Mouse (Mus musculus): ENCODE results near the gene Krtap1-3. TPM values are rescaled to one million over a fixed set of nuclear protein-coding genes. Genes with fewer than 3 reads are reported as not detected.
A peak's percentile ranks its signal among the peaks of the same experiment; 100 is the strongest.

The Krtap1-3 gene
- polyA plus RNA-seq, 1 experiment from 2014 or later: not detected

DNA sequence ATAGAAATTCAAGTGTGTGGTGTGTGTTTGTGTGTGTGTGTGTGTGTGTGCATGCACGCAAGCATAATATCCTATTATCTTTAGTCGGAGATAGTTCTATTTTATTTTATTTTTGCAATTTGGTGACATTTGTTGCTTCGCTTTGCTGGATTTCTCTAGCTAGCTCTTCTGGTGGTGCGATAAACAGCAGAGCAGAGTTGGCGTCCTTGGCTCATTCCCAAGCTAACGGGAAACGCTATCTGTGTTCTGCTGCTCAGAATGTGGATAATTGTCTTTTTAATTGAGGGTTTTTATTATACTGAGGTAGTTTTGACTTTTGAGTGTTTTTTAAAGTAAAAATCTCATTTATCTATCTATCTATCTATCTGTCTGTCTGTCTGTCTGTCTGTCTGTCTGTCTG, 6.0 kb downstream of the Krtap1-3 start:
- Histone ChIP-seq H3K4me3 (replicated peaks) (no peak overlapping the region), H3K9ac (no peak overlapping the region), H3K4me2 (replicated peaks) (no peak overlapping the region), H3K36me3 (no peaks in the 10 kb centered on the region), H3K27ac (no peak overlapping the region), H3K4me1 (replicated peaks) (no peaks in the 10 kb centered on the region), H3K9me3 (no peaks in the 10 kb centered on the region), H3K27me3 (replicated peaks) (no peaks in the 10 kb centered on the region)
- no peak for ATAC-seq
- 78% methylated on average over 7 of the region's 7 CpGs for WGBS

DNA sequence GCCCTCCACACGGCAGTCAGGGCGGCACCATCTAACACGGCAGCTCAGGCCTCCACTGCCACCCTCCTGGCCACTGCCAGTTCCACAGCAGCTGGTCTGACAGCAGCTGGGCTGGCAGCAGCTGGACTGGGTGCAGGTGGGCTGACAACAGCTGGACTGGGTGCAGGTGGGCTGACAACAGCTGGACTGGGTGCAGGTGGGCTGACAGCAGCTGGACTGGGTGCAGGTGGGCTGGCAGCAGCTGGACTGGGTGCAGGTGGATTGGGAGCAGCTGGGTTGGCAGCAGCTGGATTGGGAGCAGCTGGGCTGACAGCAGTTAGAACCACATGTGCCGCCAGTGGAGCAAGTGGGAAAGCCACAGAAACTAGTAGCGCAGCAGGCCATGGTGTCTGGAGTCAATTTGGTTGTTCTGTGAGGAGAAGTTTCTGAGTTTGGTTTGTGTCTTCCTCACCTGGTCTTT, 7.9 kb downstream of the Krtap1-3 start, which contains the start of gene Krtap1-4:
TSS of gene Krtap1-4 (minus strand) at position 410 of the 460 bp plus-strand sequence.
- Histone ChIP-seq H3K4me2 (replicated peaks) (no peak within 1 kb of the TSS), H3K27ac (no peak within 1 kb of the TSS), H3K9ac (no peak within 1 kb of the TSS), H3K4me3 (replicated peaks) (no peak within 1 kb of the TSS), H3K36me3 (no peaks in the 10 kb centered on the region), H3K27me3 (replicated peaks) (no peaks in the 10 kb centered on the region), H3K4me1 (replicated peaks) (no peaks in the 10 kb centered on the region), H3K9me3 (no peaks in the 10 kb centered on the region)
- 79% methylated on average over 5 of the region's 5 CpGs for WGBS
- ATAC-seq: no peak

DNA sequence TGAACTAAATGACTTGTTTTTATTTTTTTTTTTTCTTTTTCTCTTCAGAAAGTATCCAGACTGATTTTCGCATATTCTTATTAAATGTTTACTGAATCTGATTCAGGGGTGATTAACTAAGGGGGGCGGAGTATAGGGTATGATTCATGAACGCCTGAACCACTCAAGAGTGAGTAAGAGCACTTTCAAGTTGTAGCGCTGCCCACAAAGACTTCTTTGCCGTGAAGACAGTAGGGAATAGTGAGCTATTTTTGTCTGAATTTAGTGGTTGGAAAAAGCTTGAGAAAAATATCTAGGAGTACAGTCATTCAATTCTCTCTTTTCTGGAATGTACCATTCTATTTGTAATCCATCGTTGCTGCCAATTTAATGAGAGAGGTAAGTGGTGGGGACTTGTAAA, 9.6 kb downstream of the Krtap1-3 start:
- Histone ChIP-seq H3K4me2 (replicated peaks) (no peak overlapping the region), H3K36me3 (no peaks in the 10 kb centered on the region), H3K9me3 (no peaks in the 10 kb centered on the region), H3K9ac (no peak overlapping the region), H3K27me3 (replicated peaks) (no peaks in the 10 kb centered on the region), H3K4me3 (replicated peaks) (no peak overlapping the region), H3K27ac (no peak overlapping the region), H3K4me1 (replicated peaks) (no peaks in the 10 kb centered on the region)
- no peak for ATAC-seq
- WGBS: 88% methylated on average over 6 of the region's 6 CpGs

DNA sequence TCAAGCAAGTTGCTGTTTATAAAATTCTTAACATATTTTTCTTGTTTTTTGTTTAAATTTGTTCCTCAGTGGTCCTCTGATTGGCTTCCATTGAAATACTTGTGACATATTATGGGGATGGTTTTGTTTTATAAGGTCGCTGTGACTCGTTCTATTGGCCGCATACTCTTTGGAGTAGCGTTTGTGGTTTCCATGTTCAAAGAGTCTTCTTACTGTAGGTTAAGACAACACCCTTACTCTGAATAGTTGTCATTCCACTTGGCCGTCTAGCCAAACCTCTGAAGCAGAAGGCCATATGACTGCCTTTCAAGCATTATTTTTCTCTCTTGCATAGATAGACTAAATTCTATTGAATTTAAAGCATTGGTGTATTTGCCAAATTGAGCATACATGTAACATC, 10.1 kb downstream of the Krtap1-3 start:
- no peaks in the 10 kb centered on the region for H3K27me3 ChIP-seq (replicated peaks)
- no peak overlapping the region for H3K9ac ChIP-seq
- H3K9me3 ChIP-seq: no peaks in the 10 kb centered on the region
- ATAC-seq: no peak
- WGBS: 95% methylated on average over 5 of the region's 5 CpGs
- no peak overlapping the region for H3K4me2 ChIP-seq (replicated peaks)
- no peaks in the 10 kb centered on the region for H3K36me3 ChIP-seq
- no peak overlapping the region for H3K4me3 ChIP-seq (replicated peaks)
- H3K4me1 ChIP-seq (replicated peaks): no peaks in the 10 kb centered on the region
- no peak overlapping the region for H3K27ac ChIP-seq

DNA sequence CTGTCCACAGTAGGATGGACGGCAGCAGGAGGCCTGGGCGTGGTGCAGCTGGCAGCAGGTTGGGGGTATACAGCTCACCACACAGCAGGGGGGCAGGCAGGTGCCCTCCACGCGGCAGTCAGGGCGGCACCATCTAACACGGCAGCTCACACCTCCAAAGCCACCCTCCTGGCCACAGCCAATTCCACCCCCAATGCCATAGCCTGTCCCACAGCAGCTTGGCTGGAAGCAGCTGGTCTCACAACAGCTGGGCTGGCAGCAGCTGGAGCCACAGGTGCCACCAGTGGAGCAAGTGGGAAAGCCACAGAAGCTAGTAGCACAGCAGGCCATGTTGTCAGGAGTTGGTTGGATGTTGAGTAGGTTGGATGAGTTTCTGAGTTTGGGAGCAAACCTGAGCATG, 10.5 kb downstream of the Krtap1-3 start, which contains the start of gene Krtap1-5:
TSS of gene Krtap1-5 (minus strand) at position 381 of the 400 bp plus-strand sequence.
- H3K27ac ChIP-seq: no peak within 1 kb of the TSS
- H3K9ac ChIP-seq: no peak within 1 kb of the TSS
- no peaks in the 10 kb centered on the region for H3K4me1 ChIP-seq (replicated peaks)
- no peak within 1 kb of the TSS for H3K4me3 ChIP-seq (replicated peaks)
- 95% methylated on average over 6 of the region's 6 CpGs for WGBS
- H3K4me2 ChIP-seq (replicated peaks): no peak within 1 kb of the TSS
- H3K27me3 ChIP-seq (replicated peaks): no peaks in the 10 kb centered on the region
- no peak for ATAC-seq
- no peaks in the 10 kb centered on the region for H3K9me3 ChIP-seq
- H3K36me3 ChIP-seq: no peaks in the 10 kb centered on the region

DNA sequence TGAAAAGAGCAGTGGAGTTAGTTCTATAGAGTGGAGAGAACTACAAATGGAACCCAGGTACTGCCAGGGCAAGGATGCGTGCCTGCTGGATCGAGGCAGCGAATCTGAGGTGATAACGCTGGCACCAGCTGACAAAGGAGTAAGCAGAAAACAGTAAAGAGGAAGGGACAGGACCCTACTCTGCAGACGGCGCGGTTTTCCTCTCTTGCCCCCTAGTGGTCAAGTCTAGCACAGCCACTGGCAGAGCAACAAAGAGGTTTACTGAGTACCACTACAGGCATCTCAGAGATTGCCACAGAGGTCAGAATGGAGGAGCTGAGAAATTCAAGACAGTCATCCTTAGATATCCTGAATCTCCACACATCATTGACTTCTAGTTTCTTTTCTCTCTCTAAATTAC, 17.0 kb downstream of the Krtap1-3 start:
- Histone ChIP-seq H3K4me3 (replicated peaks) (no peak overlapping the region), H3K36me3 (no peaks in the 10 kb centered on the region), H3K4me1 (replicated peaks) (no peaks in the 10 kb centered on the region), H3K4me2 (replicated peaks) (peak overlapping the region; percentile 40; the same call in 1 of the 2 replicates), H3K9ac (no peak overlapping the region), H3K9me3 (no peaks in the 10 kb centered on the region), H3K27me3 (replicated peaks) (no peaks in the 10 kb centered on the region), H3K27ac (no peak overlapping the region)
- ATAC-seq: peak; percentile 75; the same call in 1 of the 2 replicates
- WGBS: 2% methylated on average over 7 of the region's 7 CpGs

DNA sequence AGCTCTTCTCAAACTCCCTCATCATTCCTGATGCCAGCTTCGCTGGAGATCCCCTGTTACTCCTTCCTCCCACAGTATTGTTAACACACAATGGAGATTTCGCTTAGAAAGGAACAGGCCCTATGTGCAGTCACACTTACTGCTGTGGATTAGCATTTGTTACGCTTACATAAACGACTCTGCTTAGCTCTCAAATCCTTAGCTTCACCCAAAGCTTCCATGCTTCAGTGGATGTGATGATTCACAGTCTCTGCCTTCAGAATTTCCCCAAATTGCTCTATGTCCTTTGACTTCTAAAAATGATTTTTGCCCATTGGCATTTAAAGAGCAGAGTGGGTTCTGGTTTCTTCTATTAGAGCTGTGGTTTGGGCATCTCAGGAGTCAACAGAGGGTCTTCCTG, 18.0 kb downstream of the Krtap1-3 start:
- Histone ChIP-seq H3K36me3 (no peaks in the 10 kb centered on the region), H3K27me3 (replicated peaks) (no peaks in the 10 kb centered on the region), H3K4me2 (replicated peaks) (no peak overlapping the region), H3K9me3 (no peaks in the 10 kb centered on the region), H3K4me3 (replicated peaks) (no peak overlapping the region), H3K27ac (no peak overlapping the region), H3K4me1 (replicated peaks) (no peaks in the 10 kb centered on the region), H3K9ac (no peak overlapping the region)
- no peak for ATAC-seq
- WGBS: 72% methylated on average over 4 of the region's 4 CpGs

DNA sequence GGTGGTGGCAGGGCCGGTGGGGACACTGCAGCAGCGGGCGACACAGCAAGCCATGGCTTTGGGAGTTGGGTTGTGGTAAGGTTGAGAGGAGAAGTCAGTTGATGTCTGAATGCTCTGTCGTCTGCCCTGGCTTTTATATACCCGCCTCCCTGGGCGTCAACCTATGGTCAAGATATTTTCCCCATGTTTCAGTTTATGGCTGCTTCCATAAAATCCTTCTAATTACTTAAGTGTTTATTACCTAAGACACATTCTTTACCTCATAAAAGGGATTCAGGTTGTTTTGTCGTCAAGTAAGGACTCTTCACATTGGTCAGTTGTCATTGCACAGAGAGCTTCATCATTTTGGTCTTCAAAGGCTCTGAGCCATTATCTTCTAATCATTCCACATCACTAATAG, 24.6 kb downstream of the Krtap1-3 start, which contains the start of gene Krtap3-1:
TSS of gene Krtap3-1 (minus strand) at position 101 of the 400 bp plus-strand sequence.
- Histone ChIP-seq H3K27ac (no peak within 1 kb of the TSS), H3K4me3 (replicated peaks) (no peak within 1 kb of the TSS), H3K9me3 (no peaks in the 10 kb centered on the region), H3K4me1 (replicated peaks) (no peaks in the 10 kb centered on the region), H3K4me2 (replicated peaks) (no peak within 1 kb of the TSS), H3K36me3 (no peaks in the 10 kb centered on the region), H3K27me3 (replicated peaks) (no peaks in the 10 kb centered on the region), H3K9ac (no peak within 1 kb of the TSS)
- WGBS: 77% methylated on average over 7 of the region's 7 CpGs
- no peak for ATAC-seq

DNA sequence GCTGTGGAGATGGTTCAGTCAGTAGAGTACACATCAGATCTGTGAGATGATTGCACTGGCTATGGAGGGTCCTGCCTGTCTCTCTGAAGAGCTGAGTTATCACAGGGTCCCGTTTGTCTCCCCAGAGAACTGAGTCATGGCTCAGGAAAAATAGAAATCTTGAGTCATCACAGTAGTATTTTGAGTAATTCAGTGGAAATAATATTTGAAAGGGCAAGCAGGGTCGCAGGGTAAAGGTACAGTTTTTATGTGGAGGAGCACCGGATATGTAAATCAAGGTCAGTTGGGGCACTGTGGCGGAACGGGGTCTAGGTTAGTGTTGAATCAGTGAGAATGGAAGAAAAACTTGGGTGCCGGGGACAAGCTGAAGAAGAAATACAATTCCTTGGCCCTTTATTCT, 28.6 kb downstream of the Krtap1-3 start:
- no peaks in the 10 kb centered on the region for H3K36me3 ChIP-seq
- no peaks in the 10 kb centered on the region for H3K4me1 ChIP-seq (replicated peaks)
- H3K27me3 ChIP-seq (replicated peaks): no peaks in the 10 kb centered on the region
- no peak overlapping the region for H3K4me3 ChIP-seq (replicated peaks)
- no peak for ATAC-seq
- no peak overlapping the region for H3K27ac ChIP-seq
- no peak overlapping the region for H3K9ac ChIP-seq
- no peaks in the 10 kb centered on the region for H3K9me3 ChIP-seq
- WGBS: 82% methylated on average over 6 of the region's 6 CpGs
- H3K4me2 ChIP-seq (replicated peaks): no peak overlapping the region

DNA sequence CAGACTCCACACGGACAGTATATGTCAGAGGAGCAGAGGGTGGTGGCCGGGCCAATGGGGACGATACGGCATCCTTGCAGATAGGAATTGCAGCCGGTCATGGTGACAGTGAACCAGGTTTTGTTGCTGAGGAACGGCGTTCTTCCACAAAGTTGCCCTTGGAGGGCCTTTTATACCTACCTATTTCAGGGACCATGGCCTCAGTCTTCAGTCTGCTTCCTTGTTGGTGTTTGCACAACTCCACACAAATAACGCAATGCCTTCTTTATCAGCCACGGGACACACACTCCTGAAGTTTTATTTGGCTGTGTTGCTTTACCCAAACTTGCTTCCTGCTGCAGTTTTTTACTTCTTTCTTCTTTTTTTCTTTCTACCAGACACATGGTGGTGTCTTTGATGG, 31.8 kb downstream of the Krtap1-3 start, which contains the start of gene Gm11939:
TSS of gene Gm11939 (minus strand) at position 101 of the 400 bp plus-strand sequence.
- H3K4me1 ChIP-seq (replicated peaks): no peaks in the 10 kb centered on the region
- H3K4me2 ChIP-seq (replicated peaks): no peak within 1 kb of the TSS
- H3K27ac ChIP-seq: no peak within 1 kb of the TSS
- H3K9ac ChIP-seq: no peak within 1 kb of the TSS
- H3K36me3 ChIP-seq: no peaks in the 10 kb centered on the region
- no peak within 1 kb of the TSS for H3K4me3 ChIP-seq (replicated peaks)
- ATAC-seq: no peak
- 84% methylated on average over 9 of the region's 9 CpGs for WGBS
- H3K27me3 ChIP-seq (replicated peaks): no peaks in the 10 kb centered on the region
- no peaks in the 10 kb centered on the region for H3K9me3 ChIP-seq

DNA sequence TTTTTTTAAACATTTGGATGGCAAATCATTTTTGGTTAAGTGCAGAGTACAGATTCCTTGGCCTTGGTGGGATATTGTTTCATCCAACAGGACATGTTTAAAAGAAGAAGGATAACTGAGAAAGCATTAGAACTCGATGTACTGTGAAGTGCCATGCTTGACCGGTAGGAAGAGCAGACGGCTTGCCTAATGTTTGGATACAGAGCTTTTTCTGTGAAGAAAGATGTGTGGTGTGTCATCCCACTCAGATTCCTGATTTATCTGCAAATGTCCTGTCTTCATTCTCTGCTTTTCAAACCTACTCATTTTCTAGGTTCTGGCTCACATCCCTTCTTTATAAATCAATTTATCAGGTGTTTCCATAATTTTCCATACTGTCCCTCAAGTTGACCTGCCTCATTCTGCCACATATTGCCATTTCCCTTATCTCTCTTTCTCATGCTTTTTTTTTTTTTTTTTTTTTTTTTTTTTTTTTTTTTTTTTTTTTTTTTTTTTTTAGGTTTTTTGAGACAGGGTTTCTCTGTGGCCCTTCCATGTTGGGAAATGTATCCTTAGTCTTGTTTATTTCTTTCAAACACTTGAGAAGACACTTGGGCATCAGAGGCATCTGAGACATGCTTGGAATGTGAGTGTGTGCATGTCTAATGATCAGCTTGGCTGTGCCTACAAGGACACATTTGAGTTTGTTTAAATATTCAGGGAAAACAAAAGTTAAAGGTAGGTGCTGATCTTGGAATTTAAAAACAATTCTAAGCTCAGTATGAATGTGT, 33.0 kb downstream of the Krtap1-3 start:
- Histone ChIP-seq H3K9ac (no peak overlapping the region), H3K4me3 (replicated peaks) (no peak overlapping the region), H3K4me2 (replicated peaks) (no peak overlapping the region), H3K27ac (no peak overlapping the region), H3K9me3 (no peaks in the 10 kb centered on the region), H3K36me3 (no peaks in the 10 kb centered on the region), H3K4me1 (replicated peaks) (no peaks in the 10 kb centered on the region), H3K27me3 (replicated peaks) (no peaks in the 10 kb centered on the region)
- 56% methylated on average over 3 of the region's 3 CpGs for WGBS
- no peak for ATAC-seq

DNA sequence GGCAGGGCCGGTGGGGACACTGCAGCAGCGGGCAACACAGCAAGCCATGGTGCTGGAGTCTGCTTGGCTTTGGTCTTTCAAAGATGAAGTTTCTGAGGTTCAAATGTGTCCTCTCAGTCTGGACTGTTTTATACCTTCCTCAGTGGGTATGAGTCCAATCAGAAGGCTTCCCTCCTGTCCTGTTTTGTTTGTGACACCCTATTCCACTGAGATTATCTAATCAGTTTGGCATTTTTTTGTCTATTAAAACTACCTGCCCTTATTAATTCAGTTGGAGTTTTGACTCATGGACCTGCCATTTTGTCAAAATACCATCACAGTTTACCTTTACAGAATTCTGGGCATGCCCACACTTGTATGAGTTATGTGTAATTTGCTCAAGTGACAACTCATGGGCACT, 34.4 kb downstream of the Krtap1-3 start, which contains the start of gene Krtap3-2:
TSS of gene Krtap3-2 (minus strand) at position 101 of the 400 bp plus-strand sequence.
- Histone ChIP-seq H3K9ac (no peak within 1 kb of the TSS), H3K9me3 (no peaks in the 10 kb centered on the region), H3K4me2 (replicated peaks) (no peak within 1 kb of the TSS), H3K27me3 (replicated peaks) (no peaks in the 10 kb centered on the region), H3K36me3 (no peaks in the 10 kb centered on the region), H3K4me3 (replicated peaks) (no peak within 1 kb of the TSS), H3K27ac (no peak within 1 kb of the TSS), H3K4me1 (replicated peaks) (no peaks in the 10 kb centered on the region)
- no peak for ATAC-seq
- 92% methylated on average over 2 of the region's 2 CpGs for WGBS

DNA sequence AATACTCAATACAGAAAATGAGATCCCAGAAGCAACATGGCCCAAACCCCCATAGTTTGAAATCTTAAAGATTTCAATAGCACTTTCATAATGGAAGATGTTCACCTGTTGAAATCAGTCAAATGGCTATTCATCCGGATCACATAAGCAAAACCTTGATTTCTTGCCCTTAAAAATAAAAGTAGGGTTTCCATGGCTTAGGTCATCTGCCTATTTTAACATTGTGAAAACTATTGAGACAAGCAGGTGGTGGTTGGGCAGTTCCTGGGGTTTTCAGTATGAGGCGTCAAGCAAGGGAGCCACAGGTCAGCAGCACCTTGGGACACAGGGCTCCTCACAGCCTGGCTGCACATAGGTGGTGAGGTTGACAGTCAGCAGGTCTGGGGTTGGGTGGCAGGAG, 34.9 kb downstream of the Krtap1-3 start:
- Histone ChIP-seq H3K27me3 (replicated peaks) (no peaks in the 10 kb centered on the region), H3K4me3 (replicated peaks) (no peak overlapping the region), H3K9me3 (no peaks in the 10 kb centered on the region), H3K36me3 (no peaks in the 10 kb centered on the region), H3K9ac (no peak overlapping the region), H3K4me2 (replicated peaks) (no peak overlapping the region), H3K27ac (no peak overlapping the region), H3K4me1 (replicated peaks) (no peaks in the 10 kb centered on the region)
- 88% methylated on average over 2 of the region's 2 CpGs for WGBS
- no peak for ATAC-seq

Data from intestine, embryonic 15.5 days (tissue).